In genomic region chr9:57074171-57074821, GRCm38 (mm10) we compare ENCODE assay signal across 8 mouse cellular contexts. TPM values are rescaled to one million over a fixed set of nuclear protein-coding genes. Genes with fewer than 3 reads are reported as not detected.
DNase-seq lines count a peak whose midpoint lies in the region; ATAC-seq and TF ChIP-seq lines count a peak whose summit lies in the region.

No protein-coding gene starts in this region.

- H3K9ac ChIP-seq in heart, adult 2 months (ENCODE audit: low read depth, low read length), result peak overlapping the region; percentile 59

- H3K4me3 ChIP-seq in G1E (ENCODE audit: low read depth, low read length), result peak overlapping the region; percentile 96
- H3K4me3 ChIP-seq in heart, adult 2 months, result peak overlapping the region; percentile 55

- intact Hi-C loops in heart, adult 2 months (cut with DNase I), result loop anchor here (5.0 to 10.0 kb wide), 3 partner anchors 122 to 761 kb away; partner anchors contain the start of genes Arid3b, Snupn and Snx33

- TF ChIP-seq CTCF in G1E (IDR thresholded peaks at IDR 0.05; ENCODE audit: low read depth, low read length), result no peak
- TF ChIP-seq CTCF in heart, adult 2 months (IDR thresholded peaks at IDR 0.05), result peak; percentile 49

- no peak for ATAC-seq in G1E (ENCODE audit: extremely low read depth, insufficient number of reproducible peaks, low FRiP score, poor library complexity, severe bottlenecking)

- H3K27ac ChIP-seq in heart, adult 2 months, result peak overlapping the region; percentile 98

- H3K4me1 ChIP-seq in G1E (ENCODE audit: insufficient read depth, low read depth, low read length), result peaks cover 53% of the 10 kb centered on the region
- peaks cover 6% of the 10 kb centered on the region for H3K4me1 ChIP-seq in heart, adult 2 months (ENCODE audit: control insufficient read depth, insufficient read depth, low read length)

- no peaks in the 10 kb centered on the region for H3K27me3 ChIP-seq in G1E (ENCODE audit: insufficient read depth, low read length)
- H3K27me3 ChIP-seq in heart, adult 2 months (ENCODE audit: control insufficient read depth, insufficient read depth, low read length), result no peaks in the 10 kb centered on the region

- peaks cover 16% of the 10 kb centered on the region for H3K36me3 ChIP-seq in G1E (replicated peaks)
- no peaks in the 10 kb centered on the region for H3K36me3 ChIP-seq in heart, adult 2 months (ENCODE audit: control insufficient read depth, insufficient read depth, low read length)

- WGBS in heart, adult 2 months, result 5% methylated on average over 21 of the region's 21 CpGs

- no peak for TF ChIP-seq EP300 in heart, adult 2 months (IDR thresholded peaks at IDR 0.05; ENCODE audit: insufficient read depth, low read depth, low read length)

- TF ChIP-seq POLR2A in heart, adult 2 months (IDR thresholded peaks at IDR 0.05; ENCODE audit: insufficient read depth, low read depth, low read length), result no peak

- H3K9me3 ChIP-seq in G1E (replicated peaks), result no peaks in the 10 kb centered on the region

- no peaks in the 10 kb centered on the region for H3K79me2 ChIP-seq in heart, adult 2 months (replicated peaks; ENCODE audit: control insufficient read depth, insufficient read depth, low read length)

- DNase-seq in 3134 (ENCODE audit: extremely low read depth, insufficient read length, low spot score), result peak; percentile 6
- no peak for DNase-seq in G1E (ENCODE audit: low spot score)
- DNase-seq in cerebellum, postnatal 36 days, result peak; percentile 15 to 25
- DNase-seq in heart, adult 2 months, result peak; percentile 49 to 50
- DNase-seq in kidney, adult 8-10 months, result peak; percentile 44 to 59
- DNase-seq in lung, adult 18-20 months, result peak; percentile 34 to 44
- DNase-seq in ovary, postnatal 14 days (ENCODE audit: low spot score), result peak; percentile 38
- DNase-seq in urinary bladder, postnatal 36 days (ENCODE audit: low spot score in 2 of 2), result peak; percentile 7 to 25

RNA-seq across cellular contexts. Expression of gene Sin3a, which starts 2.5 kb away (rescaled TPM):
- total RNA-seq in G1E (2014; fragmentation: Nextera tagmentation), result 78.5 and 116 TPM in 2 replicates
- total RNA-seq in G1E (2017), result 45.0 and 46.1 TPM in 2 replicates
- polyA plus RNA-seq in G1E (2012), result 15.4 and 24.1 TPM in 2 replicates
- 10 to 100 TPM; 22.4 to 28.7 TPM for total RNA-seq in heart, adult 2 months (2021)
- polyA plus RNA-seq in heart, adult 2 months (2012; rRNA removed), result 50.5 and 52.0 TPM in 2 replicates

RNA-seq across cellular contexts. Expression of gene Man2c1, which starts 56.2 kb away (rescaled TPM):
- total RNA-seq in G1E (2014; fragmentation: Nextera tagmentation) (66.7 and 68.5 TPM in 2 replicates), G1E (2017) (56.3 and 68.6 TPM in 2 replicates)
- 106 and 122 TPM in 2 replicates for polyA plus RNA-seq in G1E (2012)
- 10 to 100 TPM; 44.1 to 47.6 TPM for total RNA-seq in heart, adult 2 months (2021)
- polyA plus RNA-seq in heart, adult 2 months (2012; rRNA removed), result 124 and 128 TPM in 2 replicates
